Mouse (Mus musculus) bone marrow macrophage, adult 2 months (primary cell): ENCODE results near the gene Prlh.

Experiments used
- CTCF ChIP-seq: IDR thresholded peaks from 2 replicates; pipeline ENCODE4 v1.5.1; 2012; ENCODE audit warnings: low read depth, mild to moderate bottlenecking, low read length, moderate library complexity
- POLR2A ChIP-seq: IDR thresholded peaks from 2 replicates; pipeline ENCODE4 v1.6.1; 2012; ENCODE audit warnings: mild to moderate bottlenecking, low read depth, low read length, borderline replicate concordance

- TF ChIP-seq CTCF (no peak), POLR2A (no peak)
Measured at GRCm38 (mm10) chr1:90914948-90915569, 37.8 kb upstream of the Prlh start, which contains the start of gene Mlph.
